Mouse (Mus musculus): ENCODE measurements around the gene Tmem9. TPM values are rescaled to one million over a fixed set of nuclear protein-coding genes. Genes with fewer than 3 reads are reported as not detected.

Gene Tmem9
- polyA plus RNA-seq, 1 experiment from 2014 or later, result 172 TPM

GRCm38 (mm10) chr1:136032961-136033360 is 25.0 kb downstream of the Tmem9 start:
- Histone ChIP-seq H3K4me3 (no peak overlapping the region), H3K4me2 (replicated peaks) (no peak overlapping the region), H3K36me3 (peaks cover 73% of the 10 kb centered on the region), H3K27ac (no peak overlapping the region), H3K9me3 (no peaks in the 10 kb centered on the region), H3K4me1 (peaks cover 7% of the 10 kb centered on the region; the same call in 1 of the 2 replicates), H3K27me3 (no peaks in the 10 kb centered on the region), H3K9ac (no peak overlapping the region)
- no peak for ATAC-seq (ENCODE audit: insufficient number of reproducible peaks, insufficient read depth, low FRiP score, low TSS enrichment)
- WGBS, result 69% methylated on average over 7 of the region's 7 CpGs

- ATAC-seq (ENCODE audit: insufficient number of reproducible peaks, insufficient read depth, low FRiP score, low TSS enrichment), result no peak
- H3K4me1 ChIP-seq, result peaks cover 15% of the 10 kb centered on the region
- H3K9ac ChIP-seq, result no peak overlapping the region
- H3K27ac ChIP-seq, result no peak overlapping the region
- H3K9me3 ChIP-seq, result no peaks in the 10 kb centered on the region
- H3K27me3 ChIP-seq, result 0 out of 2 replicates have a peak, but pooled peaks cover 3% of the 10 kb centered on the region
- H3K36me3 ChIP-seq, result peaks cover 17% of the 10 kb centered on the region
- no peak overlapping the region for H3K4me3 ChIP-seq
- WGBS, result 78% methylated on average over 5 of the region's 5 CpGs
- no peak overlapping the region for H3K4me2 ChIP-seq (replicated peaks)
Observed at GRCm38 (mm10) chr1:136038746-136039538, 31.0 kb downstream of the Tmem9 start.

GRCm38 (mm10) chr1:136040452-136040851 is 32.5 kb downstream of the Tmem9 start:
- Histone ChIP-seq H3K4me1 (peaks cover 15% of the 10 kb centered on the region), H3K27me3 (0 out of 2 replicates have a peak, but pooled peaks cover 3% of the 10 kb centered on the region), H3K4me2 (replicated peaks) (peak overlapping the region; percentile 27), H3K9me3 (no peaks in the 10 kb centered on the region), H3K27ac (no peak overlapping the region), H3K36me3 (peaks cover 2% of the 10 kb centered on the region), H3K9ac (no peak overlapping the region), H3K4me3 (0 out of 2 replicates have a peak overlapping the region, but pooled peaks have one; percentile 3)
- peak; percentile 61; the same call in 1 of the 2 replicates for ATAC-seq (ENCODE audit: insufficient number of reproducible peaks, insufficient read depth, low FRiP score, low TSS enrichment)
- WGBS, result 14% methylated on average over 11 of the region's 11 CpGs

- no peak overlapping the region for H3K27ac ChIP-seq
- 0 out of 2 replicates have a peak overlapping the region, but pooled peaks have one; percentile 3 for H3K4me3 ChIP-seq
- H3K9me3 ChIP-seq, result no peaks in the 10 kb centered on the region
- H3K36me3 ChIP-seq, result no peaks in the 10 kb centered on the region
- H3K9ac ChIP-seq, result no peak overlapping the region
- no peak; the same call in 1 of the 2 replicates for ATAC-seq (ENCODE audit: insufficient number of reproducible peaks, insufficient read depth, low FRiP score, low TSS enrichment)
- H3K27me3 ChIP-seq, result 0 out of 2 replicates have a peak, but pooled peaks cover 3% of the 10 kb centered on the region
- peak overlapping the region; percentile 27 for H3K4me2 ChIP-seq (replicated peaks)
- peaks cover 15% of the 10 kb centered on the region for H3K4me1 ChIP-seq
- 31% methylated on average over 4 of the region's 4 CpGs for WGBS
Observed at GRCm38 (mm10) chr1:136040874-136041273, 32.9 kb downstream of the Tmem9 start.

- H3K27me3 ChIP-seq, result peaks cover 22% of the 10 kb centered on the region
Observed at GRCm38 (mm10) chr1:136045774-136046173, 37.8 kb downstream of the Tmem9 start.

GRCm38 (mm10) chr1:136047432-136047831 is 39.5 kb downstream of the Tmem9 start:
- Histone ChIP-seq H3K9ac (no peak overlapping the region), H3K27ac (no peak overlapping the region), H3K36me3 (no peaks in the 10 kb centered on the region), H3K4me1 (peaks cover 8% of the 10 kb centered on the region), H3K9me3 (no peaks in the 10 kb centered on the region), H3K27me3 (peaks cover 35% of the 10 kb centered on the region), H3K4me2 (replicated peaks) (no peak overlapping the region), H3K4me3 (no peak overlapping the region)
- ATAC-seq (ENCODE audit: insufficient number of reproducible peaks, insufficient read depth, low FRiP score, low TSS enrichment), result no peak
- 9% methylated on average over 2 of the region's 2 CpGs for WGBS

More at GRCm38 (mm10) chr1:136045774-136046173, 37.8 kb downstream of the Tmem9 start:
- H3K4me2 ChIP-seq (replicated peaks), result no peak overlapping the region
- no peak overlapping the region for H3K27ac ChIP-seq
- H3K4me3 ChIP-seq, result no peak overlapping the region
- no peak overlapping the region for H3K9ac ChIP-seq
- H3K36me3 ChIP-seq, result no peaks in the 10 kb centered on the region
- no peak for ATAC-seq (ENCODE audit: insufficient number of reproducible peaks, insufficient read depth, low FRiP score, low TSS enrichment)
- no peaks in the 10 kb centered on the region for H3K9me3 ChIP-seq
- H3K4me1 ChIP-seq, result peaks cover 9% of the 10 kb centered on the region
- 9% methylated on average over 4 of the region's 4 CpGs for WGBS

- 72% methylated on average over 9 of the region's 9 CpGs for whole genome bisulfite sequencing
- H3K27ac ChIP-seq, result no peak overlapping the region
- H3K4me1 ChIP-seq, result peaks cover 8% of the 10 kb centered on the region
- no peak overlapping the region for H3K9ac ChIP-seq
- H3K9me3 ChIP-seq, result no peaks in the 10 kb centered on the region
- H3K27me3 ChIP-seq, result peaks cover 40% of the 10 kb centered on the region
- no peak overlapping the region for H3K4me2 ChIP-seq (replicated peaks)
- no peak overlapping the region for H3K4me3 ChIP-seq
- no peaks in the 10 kb centered on the region for H3K36me3 ChIP-seq
- no peak for ATAC-seq (ENCODE audit: insufficient number of reproducible peaks, insufficient read depth, low FRiP score, low TSS enrichment)
Observed at GRCm38 (mm10) chr1:136047894-136048293, 39.9 kb downstream of the Tmem9 start.

- WGBS, result 20% methylated on average over 29 of the region's 29 CpGs
- Histone ChIP-seq H3K4me1 (peaks cover 8% of the 10 kb centered on the region), H3K9me3 (no peaks in the 10 kb centered on the region), H3K4me2 (replicated peaks) (peak within 1 kb of the TSS; percentile 57), H3K36me3 (no peaks in the 10 kb centered on the region), H3K9ac (peak within 1 kb of the TSS; percentile 20; the same call in 1 of the 2 replicates), H3K27ac (no peak within 1 kb of the TSS), H3K4me3 (peak within 1 kb of the TSS; percentile 30), H3K27me3 (peaks cover 45% of the 10 kb centered on the region)
- no peak for ATAC-seq (ENCODE audit: insufficient number of reproducible peaks, insufficient read depth, low FRiP score, low TSS enrichment)
Observed at GRCm38 (mm10) chr1:136050312-136051012, 42.5 kb downstream of the Tmem9 start, which contains the start of gene Ascl5. Gene Ascl5, plus strand, starts transcription at chr1:136050804.

- ATAC-seq (ENCODE audit: insufficient number of reproducible peaks, insufficient read depth, low FRiP score, low TSS enrichment), result 0 out of 2 replicates have a peak, but pooled peaks have one; percentile 6
- Histone ChIP-seq H3K4me1 (peaks cover 8% of the 10 kb centered on the region), H3K27me3 (peaks cover 45% of the 10 kb centered on the region), H3K4me2 (replicated peaks) (peak overlapping the region; percentile 57), H3K9me3 (no peaks in the 10 kb centered on the region), H3K27ac (no peak overlapping the region), H3K4me3 (peak overlapping the region; percentile 30), H3K36me3 (no peaks in the 10 kb centered on the region), H3K9ac (peak overlapping the region; percentile 20; the same call in 1 of the 2 replicates)
- WGBS, result 1% methylated on average over 36 of the region's 36 CpGs
Observed at GRCm38 (mm10) chr1:136051013-136051315, 43.0 kb downstream of the Tmem9 start.

- H3K9ac ChIP-seq, result no peak overlapping the region
Observed at GRCm38 (mm10) chr1:136051465-136051864, 43.5 kb downstream of the Tmem9 start.

GRCm38 (mm10) chr1:136052547-136052946 is 44.6 kb downstream of the Tmem9 start, which contains the start of gene Cacna1s:
Gene Cacna1s, plus strand, starts transcription at chr1:136052750.
- H3K27ac ChIP-seq, result no peak within 1 kb of the TSS
- H3K27me3 ChIP-seq, result peaks cover 45% of the 10 kb centered on the region
- H3K4me1 ChIP-seq, result peaks cover 8% of the 10 kb centered on the region
- ATAC-seq (ENCODE audit: insufficient number of reproducible peaks, insufficient read depth, low FRiP score, low TSS enrichment), result no peak
- H3K4me3 ChIP-seq, result no peak within 1 kb of the TSS
- H3K9me3 ChIP-seq, result no peaks in the 10 kb centered on the region
- no peak within 1 kb of the TSS for H3K9ac ChIP-seq
- H3K4me2 ChIP-seq (replicated peaks), result no peak within 1 kb of the TSS; the same call in 1 of the 2 replicates
- no peaks in the 10 kb centered on the region for H3K36me3 ChIP-seq
- WGBS, result 30% methylated on average over 11 of the region's 11 CpGs

More at GRCm38 (mm10) chr1:136051465-136051864, 43.5 kb downstream of the Tmem9 start:
- Histone ChIP-seq H3K4me1 (peaks cover 8% of the 10 kb centered on the region), H3K9me3 (no peaks in the 10 kb centered on the region), H3K4me3 (peak overlapping the region; percentile 30), H3K4me2 (replicated peaks) (peak overlapping the region; percentile 57), H3K27ac (no peak overlapping the region), H3K27me3 (peaks cover 45% of the 10 kb centered on the region), H3K36me3 (no peaks in the 10 kb centered on the region)
- WGBS, result 0% methylated on average over 6 of the region's 6 CpGs
- peak; percentile 48 for ATAC-seq (ENCODE audit: insufficient number of reproducible peaks, insufficient read depth, low FRiP score, low TSS enrichment)
